Mouse (Mus musculus) lung, adult 18-20 months (tissue): ENCODE data around the gene Taar8a.
"Not testable (repeated sequence)": the region's sequence is repeated elsewhere in the genome, so short reads cannot be mapped to it uniquely, and the experiment has no call there.

Experiments
- DNase-seq, 2 experiments: peaks; one replicate each; pipeline ENCODE4 v3.0.0; 2022; ENCODE audit warnings: mixed read lengths in 2 of 2

The Taar8a gene

DNA sequence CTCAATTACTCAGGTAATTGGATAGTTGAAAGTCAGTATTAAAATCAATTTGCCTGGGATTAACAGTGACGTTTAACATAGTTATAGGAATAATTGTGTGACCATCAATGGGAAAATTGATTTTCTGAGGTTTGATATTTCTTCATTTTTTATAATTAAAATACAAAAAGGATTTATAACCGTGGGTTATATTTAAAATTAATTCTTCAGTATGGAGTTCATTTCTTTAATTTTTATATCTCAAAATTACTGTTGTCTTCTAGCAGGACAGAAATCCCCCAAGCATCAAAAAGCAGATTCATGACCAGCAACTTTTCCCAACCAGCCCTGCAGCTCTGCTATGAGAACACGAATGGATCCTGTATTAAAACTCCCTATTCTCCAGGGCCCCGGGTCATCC, at the start of gene Taar8a:
Taar8a (plus strand) TSS at position 301 of the 400 bp plus-strand sequence.
- DNase-seq = not testable (repeated sequence)

DNA sequence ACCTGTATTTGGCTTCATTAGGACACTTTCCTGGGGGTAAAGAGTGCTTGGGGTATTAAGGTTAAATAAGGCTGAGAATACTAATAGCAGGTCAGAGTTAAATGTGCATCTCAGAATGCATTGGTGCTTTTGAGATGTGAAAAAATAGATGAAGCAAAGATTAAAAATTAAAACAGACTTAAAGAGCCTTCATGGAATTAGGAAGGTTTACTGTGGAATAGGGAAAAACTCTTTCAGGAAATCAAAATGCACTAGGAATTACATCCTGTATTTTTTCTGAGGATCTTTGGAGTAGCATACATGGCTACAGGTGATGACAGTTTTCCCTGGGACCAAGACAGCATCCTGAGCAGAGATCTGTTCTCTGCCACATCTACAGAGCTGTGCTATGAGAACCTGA, 49.4 kb upstream of the Taar8a start, which contains the start of gene Taar7d:
Taar7d (plus strand) TSS at position 301 of the 400 bp plus-strand sequence.
- DNase-seq = no peak

DNA sequence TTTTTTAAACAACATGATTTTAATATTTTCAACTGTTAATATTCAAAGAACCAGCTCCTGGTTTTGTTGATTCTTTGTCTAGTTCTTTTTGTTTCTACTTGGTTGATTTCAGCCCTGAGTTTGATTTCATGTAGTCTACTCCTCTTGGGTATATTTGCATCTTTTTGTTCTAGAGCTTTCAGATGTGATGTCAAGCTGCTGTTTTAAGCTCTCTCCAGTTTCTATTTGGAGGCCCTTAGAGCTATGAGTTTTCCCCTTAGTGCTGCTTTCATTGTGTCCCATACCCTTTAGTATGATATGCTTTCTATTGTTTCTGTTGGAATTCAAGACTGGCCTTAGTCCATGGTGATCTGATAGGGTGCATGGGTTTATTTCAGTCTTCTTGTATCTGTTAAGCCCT, 45.0 kb upstream of the Taar8a start:
- DNase-seq = no peak

DNA sequence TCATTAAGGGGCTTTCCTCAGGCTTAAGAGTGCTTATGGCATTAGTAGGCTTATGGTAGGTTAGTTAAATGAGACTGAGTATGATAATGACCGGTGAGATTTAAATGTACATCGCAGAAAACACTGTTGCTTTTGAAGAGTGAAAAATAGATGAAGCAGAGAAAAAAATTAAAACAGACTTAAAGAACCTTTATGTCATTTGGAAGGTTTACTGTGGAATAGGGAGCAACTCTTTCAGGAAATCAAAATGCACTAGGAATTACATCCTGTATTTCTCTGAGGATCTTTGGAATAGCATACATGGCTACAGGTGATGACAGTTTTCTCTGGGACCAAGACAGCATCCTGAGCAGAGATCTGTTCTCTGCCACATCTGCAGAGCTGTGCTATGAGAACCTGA, 39.0 kb upstream of the Taar8a start, which contains the start of gene Taar7e:
Taar7e (plus strand) TSS at position 301 of the 400 bp plus-strand sequence.
- no peak for DNase-seq

DNA sequence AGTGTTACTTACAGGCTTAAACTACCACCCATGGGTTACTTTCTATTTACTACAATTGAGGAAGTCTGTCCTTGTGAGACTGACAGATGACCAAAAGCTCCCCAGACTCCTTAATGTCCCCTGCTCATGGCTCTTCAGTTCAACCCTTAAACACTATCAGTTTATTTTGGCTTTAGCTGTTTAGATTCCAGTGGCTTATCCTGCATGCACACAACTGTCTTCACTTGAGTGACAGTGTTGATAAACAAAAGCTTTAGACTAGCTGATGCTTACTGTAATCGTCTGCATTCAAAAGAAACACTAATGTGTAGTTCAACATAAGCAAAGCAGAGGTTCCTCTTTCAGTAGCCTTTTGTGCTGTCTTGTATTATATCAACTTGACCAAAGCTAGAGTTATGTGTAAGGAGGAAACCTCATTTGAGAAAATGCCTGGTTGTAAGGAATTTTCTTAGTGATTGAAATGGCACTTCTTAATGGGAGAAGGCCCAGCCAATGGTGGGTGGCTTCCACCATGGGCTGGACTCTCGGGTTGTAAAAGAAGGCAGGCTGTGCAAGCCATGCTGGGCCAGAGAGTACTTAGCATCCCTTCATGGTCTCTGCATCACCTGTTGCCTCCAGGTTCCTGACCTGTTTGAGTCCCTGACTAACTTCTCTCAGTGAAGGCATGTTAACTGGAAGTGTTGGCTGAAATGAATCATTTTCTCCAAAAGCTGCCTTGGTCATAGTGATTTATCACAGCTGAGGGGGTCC, 36.0 kb upstream of the Taar8a start:
- DNase-seq = no peak

DNA sequence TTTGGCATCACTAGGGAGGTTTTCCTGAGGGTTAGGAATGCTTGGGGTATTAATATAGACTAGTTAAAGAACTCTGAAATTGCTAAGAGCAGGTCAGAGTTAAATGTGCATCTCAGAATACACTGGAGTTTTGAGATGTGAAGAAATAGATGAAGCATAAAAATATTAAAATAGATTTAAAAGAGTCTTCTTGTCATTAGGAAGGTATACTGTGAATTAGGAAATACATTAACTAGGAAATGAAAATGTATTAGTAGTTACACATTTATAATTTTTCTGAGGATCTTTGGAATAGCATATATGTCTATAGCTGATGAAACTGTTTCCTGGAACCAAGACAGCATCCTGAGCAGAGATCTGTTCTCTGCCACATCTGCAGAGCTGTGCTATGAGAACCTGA, 27.1 kb upstream of the Taar8a start, which contains the start of gene Taar7f:
Taar7f (plus strand) TSS at position 301 of the 400 bp plus-strand sequence.
- no peak for DNase-seq

DNA sequence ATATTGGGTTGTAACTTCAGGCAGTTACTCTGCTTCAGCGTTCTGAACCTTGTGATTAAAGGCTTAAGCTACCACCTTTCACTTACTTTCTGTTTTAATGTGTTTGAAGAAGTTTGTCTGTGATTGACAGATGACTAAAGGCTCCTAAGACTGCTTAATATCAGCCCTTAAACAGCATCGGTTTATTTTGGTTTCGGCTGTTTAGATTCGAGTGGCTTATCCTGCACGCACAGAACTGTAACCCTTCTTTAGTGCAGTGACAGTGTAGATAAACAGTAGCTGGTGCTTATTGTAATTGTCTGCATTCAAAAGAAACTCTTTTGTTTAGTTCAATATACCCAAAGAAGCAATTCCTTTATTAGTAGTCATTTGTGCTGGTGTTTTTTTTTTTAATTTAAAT, 24.3 kb upstream of the Taar8a start:
- DNase-seq = no peak

- no peak for DNase-seq
Measured at GRCm38 (mm10) chr10:24058986-24059385, 17.3 kb upstream of the Taar8a start.

GRCm38 (mm10) chr10:24074751-24075150, 1.5 kb upstream of the Taar8a start:
- DNase-seq = not testable (repeated sequence)

- DNase-seq = peak in 1 of 2 experiments; percentile 19
Measured at GRCm38 (mm10) chr10:24080166-24080565, 3.9 kb downstream of the Taar8a start.

DNA sequence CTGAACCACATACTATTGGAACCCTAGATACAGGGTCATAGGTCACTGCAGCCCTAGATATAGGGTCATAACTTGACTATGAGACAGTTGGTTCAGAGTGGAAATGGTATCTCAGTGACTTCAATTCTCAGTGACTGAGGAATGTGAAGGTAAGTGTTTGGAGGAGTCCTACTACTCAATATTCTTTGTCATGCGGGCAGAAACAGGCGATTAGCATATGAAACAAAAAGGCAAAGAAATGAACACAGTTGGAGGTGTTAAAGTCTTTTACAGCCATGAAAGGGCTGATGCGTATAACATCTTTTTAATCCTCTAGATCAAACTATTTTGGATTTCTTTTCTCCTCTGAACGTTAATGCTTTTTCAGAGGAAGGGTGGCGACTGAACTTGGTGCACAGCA, 9.6 kb downstream of the Taar8a start:
- no peak for DNase-seq

- DNase-seq = no peak
Measured at GRCm38 (mm10) chr10:24086555-24086954, 10.3 kb downstream of the Taar8a start.

DNA sequence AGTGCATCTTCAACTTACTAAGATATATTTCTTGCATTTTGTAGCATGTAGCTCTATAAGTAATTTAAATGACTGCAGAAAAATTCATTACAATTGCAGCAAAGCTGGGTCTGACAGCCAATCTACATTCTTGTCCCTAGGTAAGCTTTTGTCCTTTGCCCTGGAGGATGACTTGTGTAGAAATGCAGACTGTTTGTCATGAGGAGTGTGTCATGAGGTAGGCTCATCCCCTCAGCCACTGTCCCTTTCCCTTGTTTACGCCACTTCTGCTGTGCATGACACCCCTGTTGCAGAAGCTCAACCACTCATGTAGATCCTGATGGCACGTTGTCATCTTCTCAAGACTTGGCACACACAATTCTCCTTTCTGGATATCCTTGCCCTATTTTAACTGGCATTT, 10.9 kb downstream of the Taar8a start:
- no peak for DNase-seq

- no peak for DNase-seq
Measured at GRCm38 (mm10) chr10:24092194-24092593, 15.9 kb downstream of the Taar8a start, which contains the start of gene Taar8b. Gene Taar8b, minus strand, starts transcription at chr10:24092294.

GRCm38 (mm10) chr10:24097010-24097409, 20.7 kb downstream of the Taar8a start:
- DNase-seq = not testable (repeated sequence)

DNA sequence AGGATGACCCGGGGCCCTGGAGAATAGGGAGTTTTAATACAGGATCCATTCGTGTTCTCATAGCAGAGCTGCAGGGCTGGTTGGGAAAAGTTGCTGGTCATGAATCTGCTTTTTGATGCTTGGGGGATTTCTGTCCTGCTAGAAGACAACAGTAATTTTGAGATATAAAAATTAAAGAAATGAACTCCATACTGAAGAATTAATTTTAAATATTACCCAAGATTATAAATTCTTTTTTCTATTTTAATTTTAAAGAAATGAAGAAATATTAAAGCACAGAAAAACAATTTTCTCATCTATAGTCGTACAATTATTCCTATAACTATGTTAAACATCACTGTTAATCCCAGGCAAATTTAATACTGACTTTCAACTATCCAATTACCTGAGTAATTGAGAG, 25.5 kb downstream of the Taar8a start, which contains the start of gene Taar8c:
Taar8c (minus strand) TSS at position 101 of the 400 bp plus-strand sequence.
- DNase-seq = not testable (repeated sequence)

DNA sequence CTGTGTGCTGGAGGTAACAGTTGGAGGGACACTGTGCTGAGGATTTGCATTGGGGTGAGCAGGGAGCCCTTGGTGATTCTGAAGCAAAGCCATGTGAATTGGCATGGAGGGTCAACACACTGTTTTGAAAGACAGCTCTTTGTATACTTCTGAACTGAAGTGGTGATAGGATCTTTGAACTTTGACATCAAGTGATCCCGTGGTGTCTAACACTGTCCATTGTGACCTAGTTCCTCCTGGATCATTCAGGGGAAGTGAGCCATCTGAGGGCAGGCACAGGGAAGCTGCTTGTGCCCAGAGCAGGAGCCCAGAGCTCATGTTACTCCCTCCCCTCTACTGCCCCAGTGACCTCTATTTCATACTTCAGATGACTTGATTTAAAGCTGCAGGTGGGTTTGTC, 27.0 kb downstream of the Taar8a start:
- not testable (repeated sequence) for DNase-seq

DNA sequence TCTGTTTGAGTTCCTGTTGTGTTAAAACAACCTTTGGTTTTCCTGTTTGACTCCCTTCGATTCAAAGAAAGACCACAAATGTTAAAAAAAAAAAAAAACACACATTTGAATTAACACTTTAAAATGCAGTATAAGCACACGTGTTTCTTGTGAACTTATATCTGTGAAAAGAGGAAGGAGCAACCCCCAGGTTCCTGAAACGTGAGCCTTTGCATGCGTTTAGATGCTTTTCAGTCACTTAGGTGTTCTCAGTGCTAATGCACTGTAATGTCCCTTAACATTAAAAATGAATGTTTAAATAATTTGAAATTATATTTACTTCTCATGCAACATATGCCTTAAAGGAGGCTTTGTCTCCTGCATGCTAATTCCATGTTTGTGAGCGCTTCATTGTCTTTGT, 31.4 kb downstream of the Taar8a start:
- DNase-seq = no peak

DNA sequence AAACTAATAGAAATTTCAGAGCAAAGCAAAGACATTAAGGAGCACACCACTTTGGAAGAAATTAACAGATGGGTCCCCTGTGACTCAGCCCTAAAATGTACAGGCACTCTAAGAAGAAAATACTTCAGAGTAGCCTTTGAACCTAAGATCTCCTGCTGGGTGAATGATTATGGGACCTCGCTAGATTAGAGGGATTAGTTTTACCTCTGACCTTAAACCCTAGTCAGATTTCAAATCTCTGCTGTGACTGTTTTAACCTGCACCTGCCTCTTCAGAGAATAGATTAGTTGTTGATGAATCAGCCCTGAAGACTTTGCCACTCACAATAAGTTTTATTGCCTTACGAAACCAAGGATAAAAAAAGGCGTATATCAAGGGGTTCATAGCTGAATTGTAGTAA, 31.9 kb downstream of the Taar8a start:
- no peak for DNase-seq

DNA sequence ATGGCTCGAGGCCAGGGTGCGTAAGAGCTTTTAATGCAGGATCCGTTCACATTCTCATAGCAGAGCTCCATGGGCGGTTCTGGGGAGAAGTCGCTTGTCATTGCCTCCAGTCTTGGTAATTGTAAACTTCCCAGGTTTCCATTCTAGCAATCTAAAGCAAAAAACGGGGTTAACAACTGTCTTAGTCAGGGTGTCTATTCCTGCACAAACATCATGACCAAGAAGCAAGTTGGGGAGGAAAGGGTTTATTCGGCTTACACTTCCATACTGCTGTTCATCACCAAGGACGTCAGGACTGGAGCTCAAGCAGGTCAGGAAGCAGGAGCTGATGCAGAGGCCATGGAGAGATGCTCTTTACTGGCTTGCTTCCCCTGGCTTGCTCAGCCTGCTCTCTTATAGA, 33.1 kb downstream of the Taar8a start, which contains the start of gene Taar9:
Taar9 (minus strand) TSS at position 101 of the 400 bp plus-strand sequence.
- DNase-seq = not testable (repeated sequence)

- DNase-seq = peak in 1 of 2 experiments; percentile 39
Measured at GRCm38 (mm10) chr10:24111116-24111778, 34.9 kb downstream of the Taar8a start.
